Mouse (Mus musculus): ENCODE measurements around the gene Mcl1.

DNA sequence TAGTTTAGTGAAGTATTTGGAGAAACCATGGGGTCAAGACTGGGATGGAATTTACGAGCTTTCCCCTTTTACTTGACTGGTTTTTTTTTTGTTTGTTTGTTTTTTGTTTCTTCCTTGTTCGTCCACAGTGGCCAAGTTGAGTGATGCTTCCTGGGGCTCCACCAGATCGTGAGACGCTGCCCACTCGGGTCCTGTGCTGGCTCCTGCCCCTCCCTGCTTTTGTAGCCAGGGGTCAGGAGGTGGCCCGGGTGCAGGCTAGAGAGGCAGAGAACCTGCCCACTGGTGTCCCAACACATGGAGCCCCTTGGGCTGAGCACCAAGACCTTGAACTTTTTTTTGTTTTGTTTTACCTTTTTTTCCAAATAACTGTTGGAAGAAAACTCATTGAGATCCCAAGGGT is 27.3 kb upstream of the Mcl1 start:
- TF ChIP-seq CTCF (IDR thresholded peaks at IDR 0.05; ENCODE audit: control insufficient read depth, insufficient read depth, insufficient read length) = no peak
- TF ChIP-seq MYOG (IDR thresholded peaks at IDR 0.05; ENCODE audit: control insufficient read depth, extremely low read depth, insufficient read length) = no peak

All from C2C12 (cell line).